Mouse (Mus musculus) brain, embryonic 14.5 days (tissue): ENCODE results near the gene Trpm1. TPM values are rescaled to one million over a fixed set of nuclear protein-coding genes. Genes with fewer than 3 reads are reported as not detected.

Experiments
- DNase-seq: peaks from one replicate; pipeline ENCODE4 v3.0.0-alpha.2; 2011; ENCODE audit warnings: low read depth
- CTCF ChIP-seq: fragments of 200-500 bp; IDR thresholded peaks from 2 replicates; pipeline ENCODE4 v1.5.1; 2012; ENCODE audit warnings: inconsistent platforms, mild to moderate bottlenecking, moderate library complexity, borderline replicate concordance; ENCODE audit not compliant: insufficient read depth, insufficient read length; ENCODE audit errors: extremely low read depth
- POLR2A ChIP-seq: fragments of 200-500 bp; IDR thresholded peaks from 2 replicates; pipeline ENCODE4 v1.6.1; 2012; ENCODE audit warnings: mild to moderate bottlenecking, inconsistent platforms, borderline replicate concordance; ENCODE audit not compliant: poor library complexity, insufficient read depth, insufficient read length, severe bottlenecking; ENCODE audit errors: extremely low read depth
- polyA plus RNA-seq: library from polyadenylated mRNA; depleted of rRNA; stranded (reverse); fragments of >200 nt; gene quantifications from 2 replicates; pipeline ENCODE4 v1.2.3, GENCODE M21; 2012

The Trpm1 gene
- polyA plus RNA-seq, 1 experiment, result 0.31 TPM

- DNase-seq, result no peak
- no peak for TF ChIP-seq POLR2A
- no peak for TF ChIP-seq CTCF
These were observed 84.9 kb downstream of the Trpm1 start for GRCm38 (mm10) chr7:64238410-64239086.

- no peak for DNase-seq
- TF ChIP-seq POLR2A, result no peak
- no peak for TF ChIP-seq CTCF
These were observed 85.6 kb downstream of the Trpm1 start for GRCm38 (mm10) chr7:64239138-64239805.

- no peak for TF ChIP-seq POLR2A
- DNase-seq, result peak; percentile 38
These were observed 86.2 kb downstream of the Trpm1 start for GRCm38 (mm10) chr7:64239806-64240315.

GRCm38 (mm10) chr7:64242424-64242823 is 88.8 kb downstream of the Trpm1 start:
- no peak for DNase-seq
- TF ChIP-seq CTCF, result no peak
- TF ChIP-seq POLR2A, result no peak

- TF ChIP-seq POLR2A (no peak), CTCF (no peak)
- DNase-seq, result no peak
These were observed 90.7 kb downstream of the Trpm1 start for GRCm38 (mm10) chr7:64244371-64244770.

GRCm38 (mm10) chr7:64246713-64247112 is 93.1 kb downstream of the Trpm1 start:
- TF ChIP-seq CTCF, result no peak
- no peak for TF ChIP-seq POLR2A
- DNase-seq, result peak; percentile 24

GRCm38 (mm10) chr7:64248352-64248751 is 94.7 kb downstream of the Trpm1 start:
- no peak for DNase-seq
- no peak for TF ChIP-seq CTCF
- no peak for TF ChIP-seq POLR2A

- DNase-seq, result no peak
- TF ChIP-seq POLR2A (no peak), CTCF (no peak)
These were observed 96.1 kb downstream of the Trpm1 start for GRCm38 (mm10) chr7:64249715-64250114.

- no peak for TF ChIP-seq CTCF
- no peak for TF ChIP-seq POLR2A
- DNase-seq, result no peak
These were observed 96.8 kb downstream of the Trpm1 start for GRCm38 (mm10) chr7:64250417-64250816.

GRCm38 (mm10) chr7:64253736-64254135 is 100.1 kb downstream of the Trpm1 start:
- TF ChIP-seq POLR2A, result no peak
- no peak for TF ChIP-seq CTCF

GRCm38 (mm10) chr7:64265502-64266279 is 112.1 kb downstream of the Trpm1 start:
- TF ChIP-seq POLR2A (no peak), CTCF (no peak)
- DNase-seq, result no peak

More at GRCm38 (mm10) chr7:64253736-64254135, 100.1 kb downstream of the Trpm1 start:
- no peak for DNase-seq
